Mouse (Mus musculus) liver, embryonic 15.5 days (tissue): ENCODE measurements around the gene Rere. TPM values are rescaled to one million over a fixed set of nuclear protein-coding genes. Genes with fewer than 3 reads are reported as not detected.
A peak's percentile ranks its signal among the peaks of the same experiment; 100 is the strongest.

Experiments
- ATAC-seq: fragments of 200-750 bp; cut with Nextera tagmentation; 2 replicates; pipeline ENCODE4 v1.8.0; 2017; ENCODE audit warnings: moderate number of reproducible peaks, mild to moderate bottlenecking, moderate library complexity; ENCODE audit not compliant: insufficient read depth
- H3K27ac ChIP-seq: fragments of 300-500 bp; sonication (generic); replicated peaks from 2 replicates; pipeline ENCODE4 v1.5.1; 2015; ENCODE audit warnings: mild to moderate bottlenecking, inconsistent platforms
- H3K27me3 ChIP-seq: fragments of 300-500 bp; sonication (generic); 2 replicates; pipeline ENCODE4 v1.6.1; 2015; ENCODE audit warnings: mild to moderate bottlenecking, inconsistent platforms
- H3K36me3 ChIP-seq: fragments of 300-500 bp; sonication (generic); replicated peaks from 2 replicates; pipeline ENCODE4 v1.6.1; 2015; ENCODE audit warnings: moderate library complexity, mild to moderate bottlenecking, inconsistent platforms
- H3K4me1 ChIP-seq: fragments of 300-500 bp; sonication (generic); replicated peaks from 2 replicates; pipeline ENCODE4 v1.6.1; 2015; ENCODE audit warnings: inconsistent platforms
- H3K4me2 ChIP-seq: fragments of 300-500 bp; sonication (generic); 2 replicates; pipeline ENCODE4 v1.6.1; 2015; ENCODE audit warnings: moderate library complexity, mild to moderate bottlenecking, inconsistent platforms
- H3K4me3 ChIP-seq: fragments of 300-500 bp; sonication (generic); replicated peaks from 2 replicates; pipeline ENCODE4 v1.5.1; 2015; ENCODE audit warnings: mild to moderate bottlenecking, inconsistent platforms
- H3K9ac ChIP-seq: fragments of 300-500 bp; sonication (generic); 2 replicates; pipeline ENCODE4 v1.6.1; 2015; ENCODE audit warnings: moderate library complexity, mild to moderate bottlenecking, inconsistent platforms
- H3K9me3 ChIP-seq: fragments of 300-500 bp; sonication (generic); replicated peaks from 2 replicates; pipeline ENCODE4 v1.6.1; 2016; ENCODE audit warnings: inconsistent platforms
- WGBS: fragments of 180-500 bp; shearing (Covaris S2); methylation state at CpG from one replicate; pipeline ENCODE4 v1.1.7; 2015; ENCODE audit warnings: mixed read lengths; ENCODE audit not compliant: insufficient replicate concordance; 5-methylcytosine and 5-hydroxymethylcytosine counted together
- polyA plus RNA-seq: library from polyadenylated mRNA; unstranded; fragments of >200 nt; fragmentation: Nextera tagmentation; extraction: Ambion mirVana; gene quantifications from 2 replicates; pipeline ENCODE4 v1.2.1, GENCODE M21; 2015

Rere gene
- polyA plus RNA-seq, 1 experiment from 2014 or later, result 5.3 TPM

DNA sequence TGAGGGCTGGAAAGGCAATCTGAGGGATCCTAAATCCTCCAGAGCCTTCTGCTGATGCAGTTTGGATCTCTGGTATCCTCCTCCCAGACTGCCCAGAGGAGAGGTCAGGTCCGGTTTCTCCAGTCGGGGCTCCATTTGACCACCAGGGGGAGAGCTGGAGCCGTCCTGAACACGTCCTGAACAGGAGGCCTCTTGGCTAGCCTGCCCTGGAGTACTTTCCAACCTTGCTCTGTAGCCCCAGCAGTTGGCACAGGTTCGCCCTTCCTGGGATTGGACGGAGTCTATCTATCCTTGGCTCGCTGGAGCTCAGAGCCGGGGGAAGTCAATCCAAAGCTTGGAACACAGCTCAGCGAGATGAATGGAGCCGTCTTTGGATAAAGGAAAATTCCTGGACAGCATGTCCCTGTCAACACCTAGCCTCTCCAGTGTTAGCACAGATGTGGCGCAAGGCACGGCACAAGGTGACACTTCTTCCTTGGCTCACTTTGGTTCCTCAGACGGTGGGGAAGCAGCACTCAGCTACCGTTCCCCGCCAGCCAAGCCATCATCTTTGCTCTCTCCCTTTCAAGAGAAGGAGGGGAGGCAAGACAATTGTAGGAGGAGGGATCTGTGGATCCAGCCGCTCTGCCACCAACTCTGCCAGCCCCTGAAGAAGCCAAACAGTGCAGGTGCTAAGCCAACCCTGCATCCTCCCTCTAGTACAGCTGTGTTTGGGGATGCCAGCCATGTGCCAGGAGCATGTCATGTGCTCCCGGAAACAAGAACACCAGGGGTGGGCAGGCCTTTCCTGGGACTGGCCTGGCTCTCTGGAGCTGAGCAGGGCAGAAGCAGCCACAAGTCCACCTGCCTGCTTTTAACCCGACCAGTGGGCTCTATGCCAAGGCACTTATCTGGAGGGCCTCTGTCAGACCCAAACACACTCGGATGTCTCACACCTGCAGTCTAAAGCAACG is 23.9 kb upstream of the Rere start:
- Histone ChIP-seq H3K27me3 (peaks cover 3% of the 10 kb centered on the region; the same call in 1 of the 2 replicates), H3K27ac (no peak overlapping the region), H3K4me3 (no peak overlapping the region), H3K4me1 (no peaks in the 10 kb centered on the region), H3K36me3 (0 out of 2 replicates have a peak, but pooled peaks cover 2% of the 10 kb centered on the region), H3K9me3 (no peaks in the 10 kb centered on the region), H3K9ac (no peak overlapping the region), H3K4me2 (no peak overlapping the region)
- ATAC-seq, result peak; percentile 45; the same call in 1 of the 2 replicates
- WGBS, result 46% methylated on average over 20 of the region's 20 CpGs

DNA sequence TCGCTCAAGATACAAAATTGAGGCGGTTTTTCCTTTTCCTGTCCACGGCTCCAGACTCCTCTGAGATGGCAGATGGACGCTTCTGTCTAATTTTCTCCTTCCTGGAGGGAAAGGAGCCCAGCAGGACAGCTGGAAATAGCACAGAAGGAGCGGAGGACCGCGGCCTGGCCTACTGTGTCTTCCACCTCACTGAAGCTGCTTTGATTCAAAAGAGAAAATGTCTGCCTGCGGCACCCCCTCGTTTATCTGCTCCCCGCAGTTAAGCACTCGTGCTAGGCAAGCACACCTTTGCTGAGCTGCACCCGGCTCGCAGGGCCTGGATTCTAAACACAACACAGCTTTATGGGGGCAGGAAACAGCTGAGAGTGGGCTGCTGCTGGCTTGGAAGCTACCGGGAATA is 23.1 kb upstream of the Rere start:
- H3K9me3 ChIP-seq, result no peaks in the 10 kb centered on the region
- H3K27me3 ChIP-seq, result peaks cover 3% of the 10 kb centered on the region; the same call in 1 of the 2 replicates
- no peak overlapping the region for H3K9ac ChIP-seq
- no peak overlapping the region for H3K4me2 ChIP-seq
- H3K27ac ChIP-seq, result no peak overlapping the region
- 66% methylated on average over 14 of the region's 14 CpGs for WGBS
- ATAC-seq, result no peak
- no peaks in the 10 kb centered on the region for H3K36me3 ChIP-seq
- no peak overlapping the region for H3K4me3 ChIP-seq
- no peaks in the 10 kb centered on the region for H3K4me1 ChIP-seq

DNA sequence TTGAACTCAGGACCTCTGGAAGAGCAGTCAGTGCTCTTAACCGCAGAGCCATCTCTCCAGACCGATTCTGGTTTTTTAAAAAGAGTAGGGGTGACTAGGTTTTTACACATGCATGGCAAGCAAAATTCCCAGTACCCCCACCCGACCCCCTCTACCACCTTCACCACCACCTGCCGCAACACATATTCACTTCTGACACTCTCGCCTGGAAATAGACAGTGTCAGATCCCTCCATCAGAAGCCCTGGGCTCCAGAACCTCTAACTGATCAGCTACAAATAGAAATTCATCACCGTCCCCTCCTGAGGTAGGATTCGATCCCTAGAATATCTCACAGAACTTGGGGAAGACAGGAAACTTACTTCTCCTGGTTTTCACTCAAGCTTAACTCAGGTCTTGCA is 21.9 kb upstream of the Rere start:
- H3K36me3 ChIP-seq, result no peaks in the 10 kb centered on the region
- no peak overlapping the region for H3K4me2 ChIP-seq
- no peaks in the 10 kb centered on the region for H3K4me1 ChIP-seq
- no peak overlapping the region for H3K4me3 ChIP-seq
- peaks cover 3% of the 10 kb centered on the region; the same call in 1 of the 2 replicates for H3K27me3 ChIP-seq
- H3K27ac ChIP-seq, result no peak overlapping the region
- no peak for ATAC-seq
- no peaks in the 10 kb centered on the region for H3K9me3 ChIP-seq
- H3K9ac ChIP-seq, result no peak overlapping the region
- 75% methylated on average over 7 of the region's 7 CpGs for WGBS

DNA sequence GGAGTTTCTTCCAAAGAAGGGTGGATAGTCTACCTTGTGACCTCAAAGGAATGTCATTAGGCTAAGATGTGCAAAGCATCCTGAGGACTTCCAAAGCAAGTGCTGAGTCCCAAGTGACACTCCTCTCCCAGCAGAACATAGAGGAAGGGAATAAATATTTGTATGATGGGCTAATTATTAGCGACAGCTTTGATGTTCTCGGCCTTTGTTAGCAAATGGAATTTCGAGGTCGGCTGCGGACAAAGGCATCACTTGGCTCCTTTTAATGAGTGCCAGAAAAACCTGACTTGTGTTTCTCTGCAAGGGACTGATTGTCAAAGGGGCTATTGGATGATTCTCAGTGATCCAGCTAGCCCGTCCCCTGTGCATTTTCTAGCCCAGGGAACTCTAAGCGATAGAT is 21.3 kb upstream of the Rere start:
- Histone ChIP-seq H3K36me3 (no peaks in the 10 kb centered on the region), H3K4me3 (no peak overlapping the region), H3K4me1 (peaks cover 4% of the 10 kb centered on the region; the same call in 1 of the 2 replicates), H3K27me3 (peaks cover 3% of the 10 kb centered on the region; the same call in 1 of the 2 replicates), H3K4me2 (no peak overlapping the region), H3K9ac (no peak overlapping the region), H3K27ac (no peak overlapping the region), H3K9me3 (no peaks in the 10 kb centered on the region)
- WGBS, result 68% methylated on average over 7 of the region's 7 CpGs
- no peak for ATAC-seq

DNA sequence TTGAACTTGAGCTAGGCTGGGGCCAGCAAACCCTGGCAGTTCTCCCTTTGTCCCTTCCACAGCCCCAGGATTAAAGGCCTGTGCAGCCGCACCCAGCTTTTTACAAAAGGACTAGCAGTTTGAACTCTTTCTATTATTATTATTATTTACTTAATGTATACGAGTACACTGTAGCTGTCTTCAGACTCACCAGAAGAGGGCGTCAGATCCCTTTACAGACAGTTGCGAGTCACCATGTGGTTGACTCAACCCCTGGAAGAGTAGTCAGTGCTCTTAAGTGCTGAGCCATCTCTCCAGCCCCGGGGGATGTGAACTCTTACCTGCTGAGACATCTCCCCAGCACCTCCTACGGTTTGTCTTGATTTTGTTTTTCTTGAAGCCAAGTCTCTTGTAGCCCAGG is 20.7 kb upstream of the Rere start:
- peaks cover 10% of the 10 kb centered on the region; the same call in 1 of the 2 replicates for H3K4me1 ChIP-seq
- no peak for ATAC-seq
- H3K4me2 ChIP-seq, result no peak overlapping the region
- H3K27ac ChIP-seq, result no peak overlapping the region
- 25% methylated on average over 6 of the region's 6 CpGs for WGBS
- H3K9me3 ChIP-seq, result no peaks in the 10 kb centered on the region
- no peak overlapping the region for H3K9ac ChIP-seq
- no peak overlapping the region for H3K4me3 ChIP-seq
- H3K27me3 ChIP-seq, result peaks cover 3% of the 10 kb centered on the region; the same call in 1 of the 2 replicates
- H3K36me3 ChIP-seq, result no peaks in the 10 kb centered on the region

DNA sequence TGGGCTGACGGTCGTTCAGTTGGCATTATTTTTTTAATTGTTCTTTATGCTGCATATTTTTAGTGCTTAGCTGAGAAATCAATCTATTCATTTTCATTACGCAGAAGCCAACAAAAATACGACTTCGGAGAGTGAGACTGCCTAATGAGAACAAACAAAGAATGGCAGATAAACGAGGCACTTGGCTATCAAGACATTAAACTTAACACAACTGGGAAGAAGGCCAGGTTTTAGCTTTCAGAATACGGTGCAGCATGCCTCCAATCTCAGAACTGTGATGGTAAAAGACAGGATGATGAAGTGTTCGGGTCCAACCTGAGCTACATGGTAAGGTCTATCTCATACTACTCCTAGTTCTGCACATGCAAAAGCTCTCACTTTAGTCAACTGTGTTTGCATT is 19.1 kb upstream of the Rere start:
- Histone ChIP-seq H3K4me1 (peaks cover 10% of the 10 kb centered on the region; the same call in 1 of the 2 replicates), H3K27me3 (peaks cover 7% of the 10 kb centered on the region; the same call in 1 of the 2 replicates), H3K9ac (no peak overlapping the region), H3K4me3 (no peak overlapping the region), H3K36me3 (no peaks in the 10 kb centered on the region), H3K4me2 (no peak overlapping the region), H3K9me3 (no peaks in the 10 kb centered on the region), H3K27ac (no peak overlapping the region)
- ATAC-seq, result no peak
- 70% methylated on average over 8 of the region's 8 CpGs for WGBS

DNA sequence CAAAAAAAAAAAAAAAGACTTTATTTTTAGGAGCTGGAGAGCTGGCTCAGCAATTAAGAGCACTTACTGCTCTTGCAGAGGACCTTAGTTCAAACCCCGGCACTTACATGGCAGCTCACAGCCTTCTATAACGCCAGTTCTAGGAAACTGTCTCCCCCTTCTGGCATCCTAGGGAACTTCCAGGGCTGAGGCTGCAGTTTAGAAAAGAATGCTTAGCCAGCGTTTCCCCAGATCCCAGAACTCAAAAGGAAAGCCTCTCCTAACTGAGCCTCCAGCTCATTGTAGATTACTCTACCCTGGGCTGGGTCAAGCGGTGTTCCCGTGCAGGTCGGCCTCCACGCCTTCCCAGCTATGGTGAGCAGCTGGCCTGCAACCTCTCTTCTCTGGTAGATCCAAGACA is 16.5 kb upstream of the Rere start:
- no peak for ATAC-seq
- Histone ChIP-seq H3K4me2 (no peak overlapping the region), H3K9ac (no peak overlapping the region), H3K36me3 (no peaks in the 10 kb centered on the region), H3K27me3 (peaks cover 10% of the 10 kb centered on the region; the same call in 1 of the 2 replicates), H3K4me3 (no peak overlapping the region), H3K4me1 (peaks cover 22% of the 10 kb centered on the region), H3K27ac (no peak overlapping the region), H3K9me3 (no peaks in the 10 kb centered on the region)
- 48% methylated on average over 7 of the region's 7 CpGs for WGBS

DNA sequence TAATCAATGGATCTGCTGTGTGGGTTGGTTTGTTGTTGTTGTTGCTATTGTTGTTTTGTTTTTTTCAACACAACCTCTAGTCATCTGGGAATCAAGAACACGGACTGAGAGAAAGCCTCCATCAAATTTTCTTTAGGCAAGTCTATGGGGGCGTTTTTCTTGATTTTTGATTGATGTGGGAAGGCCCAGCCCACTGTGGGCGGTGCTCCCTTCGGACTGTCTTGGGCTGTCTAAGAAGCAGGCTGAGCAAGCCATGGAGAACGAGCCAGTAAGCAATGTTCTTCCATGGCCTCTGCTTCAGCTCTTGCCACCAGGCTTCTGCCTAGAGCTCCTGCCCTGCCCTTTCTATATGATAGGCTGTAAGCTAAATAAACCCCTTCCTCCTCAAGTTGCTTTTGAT is 16.0 kb upstream of the Rere start:
- H3K36me3 ChIP-seq, result no peaks in the 10 kb centered on the region

DNA sequence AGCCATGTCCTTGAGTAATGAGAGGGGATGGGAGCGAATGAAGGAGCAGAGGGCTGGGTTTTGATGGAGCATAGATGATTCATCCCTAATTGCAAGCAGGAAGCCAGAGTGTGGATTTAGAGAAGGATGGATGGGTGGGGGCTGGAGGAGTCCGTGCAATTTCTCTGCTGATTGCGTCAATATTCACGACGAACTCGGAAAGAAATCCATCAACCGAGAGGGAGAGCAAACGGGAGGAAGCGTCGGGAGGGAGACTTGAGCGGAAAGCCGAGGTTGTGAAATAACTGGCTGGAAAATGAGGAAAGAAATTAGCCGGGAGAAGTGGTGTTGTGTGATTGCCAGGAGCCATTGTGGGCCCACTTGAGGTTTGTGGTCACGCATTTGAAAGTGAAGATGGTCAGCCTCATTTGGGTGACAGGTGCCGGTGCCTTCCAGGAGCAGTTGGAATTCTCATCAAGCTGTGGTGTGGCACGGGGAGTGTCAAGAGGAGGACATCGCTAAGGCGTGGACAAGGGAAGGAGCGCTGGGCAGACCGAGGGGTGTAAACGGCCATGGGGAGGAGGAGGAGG is 14.7 kb upstream of the Rere start:
- Histone ChIP-seq H3K9me3 (no peaks in the 10 kb centered on the region), H3K4me2 (no peak overlapping the region), H3K27ac (no peak overlapping the region), H3K36me3 (no peaks in the 10 kb centered on the region), H3K4me1 (peaks cover 24% of the 10 kb centered on the region), H3K9ac (no peak overlapping the region), H3K27me3 (peaks cover 10% of the 10 kb centered on the region; the same call in 1 of the 2 replicates), H3K4me3 (no peak overlapping the region)
- no peak for ATAC-seq
- WGBS, result 41% methylated on average over 21 of the region's 21 CpGs

More for the DNA sequence above, 16.0 kb upstream of the Rere start:
- H3K4me1 ChIP-seq, result peaks cover 24% of the 10 kb centered on the region
- peaks cover 10% of the 10 kb centered on the region; the same call in 1 of the 2 replicates for H3K27me3 ChIP-seq
- H3K9ac ChIP-seq, result no peak overlapping the region
- 25% methylated on average over 5 of the region's 5 CpGs for WGBS
- no peak overlapping the region for H3K4me3 ChIP-seq
- no peak overlapping the region for H3K27ac ChIP-seq
- no peak for ATAC-seq
- H3K9me3 ChIP-seq, result no peaks in the 10 kb centered on the region
- H3K4me2 ChIP-seq, result no peak overlapping the region

DNA sequence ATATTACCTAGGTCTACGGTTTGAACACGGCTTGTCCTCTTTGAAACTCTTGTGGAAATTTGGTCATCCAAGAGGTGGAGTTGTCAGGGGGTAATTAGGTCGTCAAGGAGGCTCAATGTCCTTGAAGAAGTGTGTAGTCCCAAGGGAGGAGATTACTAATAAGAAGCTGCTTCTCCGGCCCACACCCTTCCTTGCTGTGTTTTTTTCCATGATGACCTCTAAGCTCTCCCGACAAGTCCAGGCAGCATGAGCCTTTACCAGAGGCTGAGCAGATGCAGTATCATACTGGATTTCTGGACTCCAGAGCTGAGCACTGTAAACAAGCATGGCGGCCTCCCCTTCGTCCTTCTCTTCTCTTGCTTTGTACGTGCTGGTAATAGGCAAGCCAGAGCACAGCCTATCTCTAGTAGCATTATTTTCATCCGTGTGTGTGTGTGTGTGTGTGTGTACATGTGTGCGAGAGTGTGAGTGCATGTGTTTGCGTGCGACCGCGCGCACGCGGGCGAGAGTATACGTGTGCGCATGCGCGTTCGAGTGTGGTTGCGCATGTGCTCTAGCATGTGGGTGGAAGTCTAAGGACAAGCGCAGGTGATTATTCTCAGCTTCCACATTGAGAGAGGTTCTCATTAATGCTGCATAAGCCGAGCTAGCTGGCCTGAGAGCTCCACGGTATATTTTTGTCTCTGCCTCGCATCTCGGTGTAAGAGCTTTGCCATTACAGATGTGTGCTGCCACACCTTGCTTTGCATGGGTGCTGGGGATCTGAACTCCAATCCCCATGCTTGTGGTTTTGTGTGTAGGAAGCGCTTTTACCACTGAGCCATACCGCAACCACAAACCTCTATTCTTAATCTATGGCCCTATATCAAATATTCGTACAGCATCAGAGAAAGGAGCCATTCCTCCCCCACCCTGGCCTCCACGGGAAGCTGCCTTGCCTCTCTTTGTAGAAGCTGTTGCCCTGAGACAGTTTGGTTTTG is 12.5 kb upstream of the Rere start:
- 61% methylated on average over 33 of the region's 33 CpGs for WGBS
- no peaks in the 10 kb centered on the region for H3K9me3 ChIP-seq
- no peak overlapping the region for H3K9ac ChIP-seq
- peaks cover 32% of the 10 kb centered on the region for H3K4me1 ChIP-seq
- no peak overlapping the region for H3K4me3 ChIP-seq
- peaks cover 7% of the 10 kb centered on the region; the same call in 1 of the 2 replicates for H3K27me3 ChIP-seq
- ATAC-seq, result no peak
- H3K36me3 ChIP-seq, result no peaks in the 10 kb centered on the region
- no peak overlapping the region for H3K27ac ChIP-seq
- H3K4me2 ChIP-seq, result no peak overlapping the region
